Mouse (Mus musculus) WW6 (cell line): ENCODE measurements around the gene Nup160.

ENCODE experiments used
- DNase-seq: peaks from one replicate; pipeline ENCODE4 v3.0.0-alpha.2; 2013; ENCODE audit warnings: low read depth, low spot score

Nup160 gene

GRCm38 (mm10) chr2:90677007-90677406, at the start of gene Nup160:
TSS of gene Nup160 (plus strand) at chr2:90677215.
- no peak for DNase-seq

- DNase-seq, result no peak
Measured at GRCm38 (mm10) chr2:90628261-90628660, 48.8 kb upstream of the Nup160 start.

GRCm38 (mm10) chr2:90629552-90629951, 47.5 kb upstream of the Nup160 start:
- no peak for DNase-seq

GRCm38 (mm10) chr2:90631938-90632733, 44.9 kb upstream of the Nup160 start:
- DNase-seq, result no peak

GRCm38 (mm10) chr2:90634671-90635070, 42.3 kb upstream of the Nup160 start:
- no peak for DNase-seq

- no peak for DNase-seq
Measured at GRCm38 (mm10) chr2:90635085-90635723, 41.8 kb upstream of the Nup160 start.

GRCm38 (mm10) chr2:90636853-90637252, 40.2 kb upstream of the Nup160 start:
- DNase-seq, result no peak

- no peak for DNase-seq
Measured at GRCm38 (mm10) chr2:90638986-90639746, 37.8 kb upstream of the Nup160 start.

- DNase-seq, result no peak
Measured at GRCm38 (mm10) chr2:90639747-90640699, 37.0 kb upstream of the Nup160 start.

GRCm38 (mm10) chr2:90641007-90641709, 35.9 kb upstream of the Nup160 start:
- DNase-seq, result no peak

GRCm38 (mm10) chr2:90641710-90642039, 35.3 kb upstream of the Nup160 start:
- no peak for DNase-seq

GRCm38 (mm10) chr2:90647084-90647483, 29.9 kb upstream of the Nup160 start:
- DNase-seq, result no peak

- DNase-seq, result no peak
Measured at GRCm38 (mm10) chr2:90649405-90649804, 27.6 kb upstream of the Nup160 start.

- no peak for DNase-seq
Measured at GRCm38 (mm10) chr2:90649965-90650364, 27.1 kb upstream of the Nup160 start.

GRCm38 (mm10) chr2:90652101-90652500, 24.9 kb upstream of the Nup160 start:
- no peak for DNase-seq

- DNase-seq, result no peak
Measured at GRCm38 (mm10) chr2:90652993-90653392, 24.0 kb upstream of the Nup160 start.

GRCm38 (mm10) chr2:90655449-90655848, 21.6 kb upstream of the Nup160 start:
- DNase-seq, result no peak

- no peak for DNase-seq
Measured at GRCm38 (mm10) chr2:90658613-90659012, 18.4 kb upstream of the Nup160 start.

GRCm38 (mm10) chr2:90659016-90659415, 18.0 kb upstream of the Nup160 start:
- no peak for DNase-seq

- DNase-seq, result no peak
Measured at GRCm38 (mm10) chr2:90659639-90660038, 17.4 kb upstream of the Nup160 start.

- no peak for DNase-seq
Measured at GRCm38 (mm10) chr2:90660947-90661346, 16.1 kb upstream of the Nup160 start.
